In the genomic region with DNA sequence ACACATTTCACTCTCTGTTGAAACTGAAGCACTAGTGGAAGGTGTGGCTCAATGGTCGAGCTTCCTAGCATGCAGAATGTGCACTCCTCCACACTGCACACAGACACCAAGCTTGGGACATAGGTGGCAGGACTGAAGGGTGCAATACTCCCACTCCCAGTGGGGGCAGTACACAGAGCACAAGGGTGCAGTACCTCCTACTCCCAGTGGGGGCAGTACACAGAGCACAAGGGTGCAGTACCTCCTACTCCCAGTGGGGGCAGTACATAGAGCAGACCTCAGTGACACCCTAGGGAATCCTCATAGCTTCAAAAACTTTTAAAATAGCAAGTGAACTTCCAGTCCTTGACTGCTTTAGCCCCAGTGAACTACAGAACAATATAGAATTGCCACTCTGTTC, we compare ENCODE assay signal across 7 mouse cellular contexts. TPM values are rescaled to one million over a fixed set of nuclear protein-coding genes. Genes with fewer than 3 reads are reported as not detected.
DNase-seq lines count a peak whose midpoint lies in the region; TF ChIP-seq lines count a peak whose summit lies in the region.

No protein-coding gene starts in this region.

- TF ChIP-seq EP300 in MEL (IDR thresholded peaks at IDR 0.05; ENCODE audit: low read depth in 1 of 2, low read length in 2 of 2): peak in 1 of 2 experiments; percentile 58; a peak in 2 of 4 replicates

- no peak overlapping the region for H3K9ac ChIP-seq in MEL (ENCODE audit: control insufficient read depth, low read depth, low read length, poor library complexity, severe bottlenecking)

- DNase-seq in left cerebral cortex, postnatal 36 days (ENCODE audit: low spot score in 2 of 2): peak; percentile 40 to 49
- DNase-seq in left cerebral cortex, adult 8-10 months (ENCODE audit: low spot score in 2 of 2): no peak
- peak; percentile 68 for DNase-seq in MEL (ENCODE audit: low read depth, low spot score)
- DNase-seq in brain, embryonic 14.5 days (ENCODE audit: low read depth): no peak
- DNase-seq in heart, postnatal 14 days: peak; percentile 50 to 75
- peak; percentile 76 for DNase-seq in lung, postnatal 10 days
- DNase-seq in spleen, postnatal 36 days (ENCODE audit: low spot score in 2 of 2): peak; percentile 48 to 51

- H3K79me2 ChIP-seq in MEL (ENCODE audit: control insufficient read depth, insufficient read depth, low read length, poor library complexity): peaks cover 4% of the 10 kb centered on the region; the same call in 1 of the 2 replicates

- H3K36me3 ChIP-seq in MEL (ENCODE audit: control insufficient read depth in 1 of 2, insufficient read depth in 2 of 2, low read length in 2 of 2): peaks cover 0 to 9% of the 10 kb centered on the region in 2 experiments; a peak in 2 of 4 replicates

- no peak overlapping the region for H3K27ac ChIP-seq in MEL (ENCODE audit: control insufficient read depth, low read depth, low read length)

- intact Hi-C loops in left cerebral cortex, postnatal 36 days (cut with DNase I): no loop called here
- intact Hi-C loops in heart, postnatal 14 days (cut with DNase I): no loop called here

- no peak overlapping the region for H3K4me3 ChIP-seq in MEL (ENCODE audit: control insufficient read depth in 1 of 2, insufficient read depth in 1 of 2, low read depth in 2 of 2, low read length in 2 of 2)

- peak; percentile 59 to 95 (median 95) for TF ChIP-seq CTCF in MEL (IDR thresholded peaks at IDR 0.05 in 2 of 3, conservative IDR thresholded peaks at IDR 0.05 in 1 of 3; ENCODE audit: control insufficient read depth in 1 of 3, insufficient read depth in 1 of 3, low read depth in 2 of 3, low read length in 3 of 3, poor library complexity in 1 of 3, severe bottlenecking in 1 of 3)
- peak; percentile 71 for TF ChIP-seq CTCF in brain, embryonic 14.5 days (IDR thresholded peaks at IDR 0.05; ENCODE audit: borderline replicate concordance, extremely low read depth, insufficient read depth, insufficient read length)

- peak; percentile 3; the same call in 1 of the 2 replicates for TF ChIP-seq RAD21 in MEL (IDR thresholded peaks at IDR 0.05; ENCODE audit: low read depth, low read length)

- no peaks in the 10 kb centered on the region for H3K27me3 ChIP-seq in MEL (ENCODE audit: control insufficient read depth in 1 of 2, insufficient read depth in 2 of 2, low read length in 2 of 2)

- TF ChIP-seq POLR2A in MEL (IDR thresholded peaks at IDR 0.05; ENCODE audit: control insufficient read depth in 1 of 2, insufficient read depth in 1 of 2, low read depth in 1 of 2, low read length in 2 of 2, poor library complexity in 1 of 2): no peak
- no peak for TF ChIP-seq POLR2A in brain, embryonic 14.5 days (IDR thresholded peaks at IDR 0.05; ENCODE audit: borderline replicate concordance, extremely low read depth, insufficient read depth, insufficient read length, poor library complexity, severe bottlenecking)

- H3K4me1 ChIP-seq in MEL (ENCODE audit: control insufficient read depth in 1 of 2, insufficient read depth in 2 of 2, low read length in 2 of 2): no peaks in the 10 kb centered on the region

- H3K9me3 ChIP-seq in MEL (replicated peaks; ENCODE audit: insufficient read depth, low read length): no peaks in the 10 kb centered on the region

TF ChIP-seq in MEL, 35 proteins besides CTCF, POLR2A, EP300 and RAD21:
- 0 out of 2 replicates have a peak, but pooled peaks have one; percentile 36 for TF ChIP-seq E2F4 (IDR thresholded peaks at IDR 0.05; ENCODE audit: borderline replicate concordance, low read depth, low read length)
- peak; percentile 24; the same call in 1 of the 2 replicates for TF ChIP-seq SMC3 (IDR thresholded peaks at IDR 0.05; ENCODE audit: low read depth, low read length)
- TF ChIP-seq UBTF (IDR thresholded peaks at IDR 0.05; ENCODE audit: borderline replicate concordance, insufficient read depth, low read depth, low read length): no peak
- no peak for TF ChIP-seq ZNF384 (IDR thresholded peaks at IDR 0.05; ENCODE audit: low read depth, low read length)
- no peak for TF ChIP-seq MAFK (IDR thresholded peaks at IDR 0.05; ENCODE audit: borderline replicate concordance, low read depth, low read length)
- 0 out of 2 replicates have a peak, but pooled peaks have one; percentile 36 for TF ChIP-seq HCFC1 (IDR thresholded peaks at IDR 0.05; ENCODE audit: low read depth, low read length)
TF ChIP-seq in MEL: peak in this region for 3.

RNA-seq across cellular contexts. Expression of gene Coa5, which starts 10.5 kb away (rescaled TPM):
- 10 to 100 TPM; 61.5 to 63.4 TPM for total RNA-seq in left cerebral cortex, postnatal 36 days (2021)
- total RNA-seq in left cerebral cortex, adult 8-10 months (2022): 10 to 100 TPM; 63.5 to 76.8 (median 70.0) TPM
- total RNA-seq in MEL (2012; rRNA removed): 26.7 and 31.4 TPM in 2 replicates
- polyA plus RNA-seq in MEL (2012; ENCODE audit: insufficient read depth in 1 of 2, insufficient read length in 2 of 2, low read depth in 1 of 2, low replicate concordance in 2 of 2, missing spikeins in 1 of 2): 10 to 100 TPM in 1 of 2 experiments, not detected in 1; 34.5 TPM
- polyA plus RNA-seq in brain, embryonic 14.5 days (2012; rRNA removed): 50.0 and 59.8 TPM in 2 replicates
- total RNA-seq in heart, postnatal 14 days (2021): 10 to 100 TPM; 86.9 to 98.1 TPM

RNA-seq across cellular contexts. Expression of gene Unc50, which starts 10.5 kb away (rescaled TPM):
- 10 to 100 TPM; 51.4 to 61.1 TPM for total RNA-seq in left cerebral cortex, postnatal 36 days (2021)
- 10 to 100 TPM; 52.7 to 71.7 (median 57.1) TPM for total RNA-seq in left cerebral cortex, adult 8-10 months (2022)
- total RNA-seq in MEL (2012; rRNA removed): 56.4 and 62.3 TPM in 2 replicates
- polyA plus RNA-seq in MEL (2012; ENCODE audit: insufficient read depth in 1 of 2, insufficient read length in 2 of 2, low read depth in 1 of 2, low replicate concordance in 2 of 2, missing spikeins in 1 of 2): 100 to 1,000 TPM in 1 of 2 experiments, 10 to 100 TPM in 1; 61.8 to 609 TPM
- 76.7 and 112 TPM in 2 replicates for polyA plus RNA-seq in brain, embryonic 14.5 days (2012; rRNA removed)
- total RNA-seq in heart, postnatal 14 days (2021): 10 to 100 TPM; 32.6 to 33.7 TPM

Comparison
In these comparisons a context has a peak if more than half of its experiments do, and no peak if none do; other contexts are left out.
1. DNase-seq: peak in left cerebral cortex, postnatal 36 days (2 of 2), MEL (single experiment), heart, postnatal 14 days (2 of 2), lung, postnatal 10 days (single experiment) and spleen, postnatal 36 days (2 of 2); none in left cerebral cortex, adult 8-10 months (0 of 2) and brain, embryonic 14.5 days (single experiment).